ENCODE assay signal across 8 mouse cellular contexts in the genomic region with DNA sequence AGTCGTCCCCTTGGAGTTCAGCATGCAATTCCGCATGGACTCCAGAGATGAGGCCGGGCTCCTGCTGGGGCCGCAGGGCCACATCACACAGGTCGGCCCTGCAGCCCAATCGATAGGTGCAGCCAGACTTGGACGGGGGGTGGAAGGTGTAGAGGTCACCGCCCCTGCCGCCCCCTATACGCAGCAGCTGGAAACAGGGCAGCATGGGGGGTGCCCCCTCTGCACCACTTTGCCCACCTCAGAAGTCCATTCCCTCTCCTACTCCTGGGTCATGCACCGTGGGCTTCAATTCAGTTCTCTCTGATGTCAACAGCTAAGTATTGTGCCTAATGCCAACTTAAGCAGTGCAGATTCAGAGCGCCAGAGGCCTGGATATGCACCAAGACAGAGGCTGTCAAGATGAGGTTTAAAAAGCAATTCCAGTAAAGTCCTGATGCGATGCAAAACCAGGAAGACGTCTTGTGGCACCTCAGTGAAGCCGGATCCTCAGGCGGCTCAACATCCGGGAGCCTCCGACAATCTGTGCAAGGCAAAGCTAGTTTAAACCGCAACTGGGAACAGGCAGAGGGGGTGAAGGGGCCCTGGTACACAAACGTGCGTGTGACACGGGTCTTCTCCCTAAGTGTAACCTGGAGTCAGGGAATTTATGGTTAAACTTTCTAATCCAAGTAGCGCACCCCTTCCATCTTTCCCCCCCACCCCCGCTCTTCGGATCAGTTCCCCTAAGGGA. TPM values are rescaled to one million over a fixed set of nuclear protein-coding genes. Genes with fewer than 3 reads are reported as not detected.
DNase-seq lines count a peak whose midpoint lies in the region; ATAC-seq and TF ChIP-seq lines count a peak whose summit lies in the region.
"Had no signal": no experiment of that assay in that cellular context is flagged by ENCODE, and none has a peak within 500 bp of the region (broad histone marks: within the 10 kb centered on the region; RNA-seq: fewer than 3 reads in every experiment).

No protein-coding gene starts in this region.

- H3K9ac ChIP-seq in hindbrain, embryonic 15.5 days: peak overlapping the region; percentile 43
- H3K9ac ChIP-seq in liver, embryonic 13.5 days: peak overlapping the region; percentile 85
- H3K9ac ChIP-seq in neural tube, embryonic 14.5 days (replicated peaks; ENCODE audit: low read depth, low read length): 0 out of 2 replicates have a peak overlapping the region, but pooled peaks have one; percentile 21

- H3K36me3 ChIP-seq in testis, adult 2 months (ENCODE audit: control insufficient read depth, insufficient read depth, low read length): no peaks in the 10 kb centered on the region
- H3K36me3 ChIP-seq in embryonic facial prominence, embryonic 10.5 days (replicated peaks): peaks cover 26% of the 10 kb centered on the region
- H3K36me3 ChIP-seq in hindbrain, embryonic 15.5 days: no peaks in the 10 kb centered on the region
- H3K36me3 ChIP-seq in liver, embryonic 13.5 days: peaks cover 27% of the 10 kb centered on the region
- no peaks in the 10 kb centered on the region for H3K36me3 ChIP-seq in neural tube, embryonic 14.5 days (ENCODE audit: control insufficient read depth, insufficient read depth, low read length)

- no peak for DNase-seq in testis, postnatal 10 days (ENCODE audit: low spot score)
- peak; percentile 61 for DNase-seq in embryonic facial prominence, embryonic 10.5 days (ENCODE audit: low spot score)
- peak; percentile 21 for DNase-seq in liver, embryonic 13.5 days

- H3K4me1 ChIP-seq in testis, adult 2 months (ENCODE audit: control insufficient read depth, insufficient read depth, low read length): peaks cover 8% of the 10 kb centered on the region
- H3K4me1 ChIP-seq in embryonic facial prominence, embryonic 10.5 days: peaks cover 36% of the 10 kb centered on the region
- H3K4me1 ChIP-seq in hindbrain, embryonic 15.5 days (replicated peaks): peaks cover 20% of the 10 kb centered on the region
- peaks cover 43% of the 10 kb centered on the region for H3K4me1 ChIP-seq in liver, embryonic 13.5 days (replicated peaks)
- peaks cover 9% of the 10 kb centered on the region; the same call in 1 of the 2 replicates for H3K4me1 ChIP-seq in neural tube, embryonic 14.5 days (ENCODE audit: control insufficient read depth, insufficient read depth, low read length)

- ATAC-seq in hindbrain, embryonic 15.5 days (ENCODE audit: low FRiP score, low read depth): peak; percentile 12
- ATAC-seq in liver, embryonic 13.5 days (ENCODE audit: low read depth): no peak
- ATAC-seq in neural tube, embryonic 14.5 days (ENCODE audit: low read depth): peak; percentile 14
- no peak for ATAC-seq in megakaryocyte-erythroid progenitor cell, adult 5-6 weeks (replicated peaks; ENCODE audit: low FRiP score, low TSS enrichment, poor library complexity, severe bottlenecking)

- 8% methylated on average over 25 of the region's 25 CpGs for WGBS in embryonic facial prominence, embryonic 10.5 days
- WGBS in hindbrain, embryonic 15.5 days: 5% methylated on average over 25 of the region's 25 CpGs
- WGBS in liver, embryonic 13.5 days (ENCODE audit: insufficient replicate concordance): 11% methylated on average over 25 of the region's 25 CpGs
- WGBS in neural tube, embryonic 14.5 days: 6% methylated on average over 25 of the region's 25 CpGs

- H3K27me3 ChIP-seq in testis, adult 2 months (ENCODE audit: control insufficient read depth, insufficient read depth, low read length): no peaks in the 10 kb centered on the region
- no peaks in the 10 kb centered on the region for H3K27me3 ChIP-seq in embryonic facial prominence, embryonic 10.5 days (replicated peaks; ENCODE audit: low read depth, poor library complexity, severe bottlenecking)
- no peaks in the 10 kb centered on the region for H3K27me3 ChIP-seq in hindbrain, embryonic 15.5 days
- H3K27me3 ChIP-seq in liver, embryonic 13.5 days: no peaks in the 10 kb centered on the region
- H3K27me3 ChIP-seq in neural tube, embryonic 14.5 days (ENCODE audit: control insufficient read depth, insufficient read depth, low read length): no peaks in the 10 kb centered on the region

- H3K27ac ChIP-seq in testis, adult 2 months (ENCODE audit: control insufficient read depth, insufficient read depth, low read depth, low read length): no peak overlapping the region
- peak overlapping the region; percentile 87 for H3K27ac ChIP-seq in embryonic facial prominence, embryonic 10.5 days (replicated peaks)
- H3K27ac ChIP-seq in hindbrain, embryonic 15.5 days (replicated peaks): no peak overlapping the region
- peak overlapping the region; percentile 22; the same call in 1 of the 2 replicates for H3K27ac ChIP-seq in liver, embryonic 13.5 days
- H3K27ac ChIP-seq in neural tube, embryonic 14.5 days (ENCODE audit: low read depth, low read length): no peak overlapping the region

- TF ChIP-seq CTCF in testis, adult 2 months (IDR thresholded peaks at IDR 0.05; ENCODE audit: control insufficient read depth, insufficient read depth, insufficient replicate concordance, low read depth, low read length): no peak

- H3K4me3 ChIP-seq in testis, adult 2 months (ENCODE audit: control insufficient read depth, low read depth, low read length): peak overlapping the region; percentile 90
- peak overlapping the region; percentile 66 for H3K4me3 ChIP-seq in embryonic facial prominence, embryonic 10.5 days
- H3K4me3 ChIP-seq in hindbrain, embryonic 15.5 days: peak overlapping the region; percentile 71
- H3K4me3 ChIP-seq in liver, embryonic 13.5 days (replicated peaks): peak overlapping the region; percentile 79
- peak overlapping the region; percentile 47 for H3K4me3 ChIP-seq in neural tube, embryonic 14.5 days (ENCODE audit: low read depth, low read length)

- no peak for TF ChIP-seq POLR2A in testis, adult 2 months (IDR thresholded peaks at IDR 0.05; ENCODE audit: control insufficient read depth, low read depth, low read length)

- H3K4me2 ChIP-seq in hindbrain, embryonic 15.5 days: peak overlapping the region; percentile 64
- H3K4me2 ChIP-seq in liver, embryonic 13.5 days: peak overlapping the region; percentile 89
- H3K4me2 ChIP-seq in neural tube, embryonic 14.5 days (ENCODE audit: low read depth, low read length): peak overlapping the region; percentile 67

- no peaks in the 10 kb centered on the region for H3K9me3 ChIP-seq in embryonic facial prominence, embryonic 10.5 days
- no peaks in the 10 kb centered on the region for H3K9me3 ChIP-seq in hindbrain, embryonic 15.5 days
- no peaks in the 10 kb centered on the region for H3K9me3 ChIP-seq in liver, embryonic 13.5 days (replicated peaks)
- no peaks in the 10 kb centered on the region for H3K9me3 ChIP-seq in neural tube, embryonic 14.5 days (ENCODE audit: control insufficient read depth, low read length)

RNA-seq across cellular contexts. Expression of a gene that starts 0.5 kb away (rescaled TPM):
- polyA plus RNA-seq in testis, adult 2 months (2012; rRNA removed): 2.5 and 2.6 TPM in 2 replicates
- polyA plus RNA-seq in embryonic facial prominence, embryonic 10.5 days (2016; fragmentation: Nextera tagmentation; extraction: Ambion mirVana): 43.7 and 45.5 TPM in 2 replicates
- polyA plus RNA-seq in hindbrain, embryonic 15.5 days (2015; fragmentation: Nextera tagmentation; extraction: Ambion mirVana): 19.3 and 21.0 TPM in 2 replicates
- polyA plus RNA-seq in liver, embryonic 13.5 days (2015; fragmentation: Nextera tagmentation; extraction: Ambion mirVana): 44.3 and 50.4 TPM in 2 replicates
- 8.9 and 10.6 TPM in 2 replicates for polyA plus RNA-seq in neural tube, embryonic 14.5 days (2014; fragmentation: Nextera tagmentation; extraction: Ambion mirVana)
- 18.8 and 27.5 TPM in 2 replicates for total RNA-seq in megakaryocyte-erythroid progenitor cell, adult 5-6 weeks (2014; fragmentation: Nextera tagmentation)
- 4.7 and 8.1 TPM in 2 replicates for total RNA-seq in megakaryocyte-erythroid progenitor cell, adult 5-6 weeks (2017)

RNA-seq across cellular contexts. Expression of a gene that starts 0.8 kb away (rescaled TPM):
- polyA plus RNA-seq in testis, adult 2 months (2012; rRNA removed): 294 and 295 TPM in 2 replicates
- polyA plus RNA-seq in embryonic facial prominence, embryonic 10.5 days (2016; fragmentation: Nextera tagmentation; extraction: Ambion mirVana): 24.2 and 25.0 TPM in 2 replicates
- polyA plus RNA-seq in hindbrain, embryonic 15.5 days (2015; fragmentation: Nextera tagmentation; extraction: Ambion mirVana): 6.5 and 7.9 TPM in 2 replicates
- polyA plus RNA-seq in liver, embryonic 13.5 days (2015; fragmentation: Nextera tagmentation; extraction: Ambion mirVana): 7.5 and 8.8 TPM in 2 replicates
- 2.4 and 4.9 TPM in 2 replicates for polyA plus RNA-seq in neural tube, embryonic 14.5 days (2014; fragmentation: Nextera tagmentation; extraction: Ambion mirVana)
- total RNA-seq in megakaryocyte-erythroid progenitor cell, adult 5-6 weeks (2014; fragmentation: Nextera tagmentation): 9.3 and 24.6 TPM in 2 replicates
- 11.6 and 13.3 TPM in 2 replicates for total RNA-seq in megakaryocyte-erythroid progenitor cell, adult 5-6 weeks (2017)

RNA-seq across cellular contexts. Expression of a gene that starts 10.3 kb away (rescaled TPM):
- 9.6 and 11.1 TPM in 2 replicates for polyA plus RNA-seq in testis, adult 2 months (2012; rRNA removed)
- polyA plus RNA-seq in embryonic facial prominence, embryonic 10.5 days (2016; fragmentation: Nextera tagmentation; extraction: Ambion mirVana): not detected in 2 replicates
- not detected in 2 replicates for polyA plus RNA-seq in hindbrain, embryonic 15.5 days (2015; fragmentation: Nextera tagmentation; extraction: Ambion mirVana)
- not detected in 2 replicates for polyA plus RNA-seq in liver, embryonic 13.5 days (2015; fragmentation: Nextera tagmentation; extraction: Ambion mirVana)
- not detected in 2 replicates for polyA plus RNA-seq in neural tube, embryonic 14.5 days (2014; fragmentation: Nextera tagmentation; extraction: Ambion mirVana)
- total RNA-seq in megakaryocyte-erythroid progenitor cell, adult 5-6 weeks (2014; fragmentation: Nextera tagmentation): 0.50 TPM in 1 of 2 replicates, not detected in the other
- 0.38 TPM in 1 of 2 replicates, not detected in the other for total RNA-seq in megakaryocyte-erythroid progenitor cell, adult 5-6 weeks (2017)
- total RNA-seq: heart, postnatal 10 days had no signal

RNA-seq across cellular contexts. Expression of a gene that starts 16.9 kb away (rescaled TPM):
- 2.5 and 3.6 TPM in 2 replicates for polyA plus RNA-seq in testis, adult 2 months (2012; rRNA removed)
- polyA plus RNA-seq in embryonic facial prominence, embryonic 10.5 days (2016; fragmentation: Nextera tagmentation; extraction: Ambion mirVana): 1.6 and 1.9 TPM in 2 replicates
- 0.97 and 1.2 TPM in 2 replicates for polyA plus RNA-seq in hindbrain, embryonic 15.5 days (2015; fragmentation: Nextera tagmentation; extraction: Ambion mirVana)
- polyA plus RNA-seq in liver, embryonic 13.5 days (2015; fragmentation: Nextera tagmentation; extraction: Ambion mirVana): 0.12 and 0.27 TPM in 2 replicates
- polyA plus RNA-seq in neural tube, embryonic 14.5 days (2014; fragmentation: Nextera tagmentation; extraction: Ambion mirVana): 0.51 and 0.66 TPM in 2 replicates
- total RNA-seq in megakaryocyte-erythroid progenitor cell, adult 5-6 weeks (2014; fragmentation: Nextera tagmentation): not detected in 2 replicates
- total RNA-seq in megakaryocyte-erythroid progenitor cell, adult 5-6 weeks (2017): not detected in 2 replicates
- total RNA-seq: heart, postnatal 10 days had no signal

RNA-seq across cellular contexts. Expression of a gene that starts 35.9 kb away (rescaled TPM):
- polyA plus RNA-seq in testis, adult 2 months (2012; rRNA removed): 8.7 and 9.5 TPM in 2 replicates
- polyA plus RNA-seq in embryonic facial prominence, embryonic 10.5 days (2016; fragmentation: Nextera tagmentation; extraction: Ambion mirVana): not detected in 2 replicates
- 0.14 and 0.22 TPM in 2 replicates for polyA plus RNA-seq in hindbrain, embryonic 15.5 days (2015; fragmentation: Nextera tagmentation; extraction: Ambion mirVana)
- not detected in 2 replicates for polyA plus RNA-seq in liver, embryonic 13.5 days (2015; fragmentation: Nextera tagmentation; extraction: Ambion mirVana)
- polyA plus RNA-seq in neural tube, embryonic 14.5 days (2014; fragmentation: Nextera tagmentation; extraction: Ambion mirVana): 0.21 TPM in 1 of 2 replicates, not detected in the other
- total RNA-seq in megakaryocyte-erythroid progenitor cell, adult 5-6 weeks (2014; fragmentation: Nextera tagmentation): not detected in 2 replicates
- not detected in 2 replicates for total RNA-seq in megakaryocyte-erythroid progenitor cell, adult 5-6 weeks (2017)

Comparison
In these comparisons a context has a peak if more than half of its experiments do, and no peak if none do; other contexts are left out.
1. H3K27ac ChIP-seq: peak in embryonic facial prominence, embryonic 10.5 days (single experiment) and liver, embryonic 13.5 days (single experiment); none in testis, adult 2 months (single experiment), hindbrain, embryonic 15.5 days (single experiment) and neural tube, embryonic 14.5 days (single experiment).
2. ATAC-seq: peak in hindbrain, embryonic 15.5 days (single experiment) and neural tube, embryonic 14.5 days (single experiment); none in liver, embryonic 13.5 days (single experiment) and megakaryocyte-erythroid progenitor cell, adult 5-6 weeks (single experiment).
3. H3K9ac ChIP-seq: peak in every context shown above with its lines; median percentile 85 in liver, embryonic 13.5 days; 43 in hindbrain, embryonic 15.5 days; 21 in neural tube, embryonic 14.5 days.
4. RNA of a gene that starts 0.8 kb away (polyA plus RNA-seq): 294 to 295 TPM in testis, adult 2 months; 24.2 to 25.0 TPM in embryonic facial prominence, embryonic 10.5 days, 6.5 to 7.9 TPM in hindbrain, embryonic 15.5 days, 7.5 to 8.8 TPM in liver, embryonic 13.5 days and 2.4 to 4.9 TPM in neural tube, embryonic 14.5 days; every median in the first group is over 10 times any median in the second.
5. Peak in every context shown above with its lines, with median percentiles within 50 percentile points of each other: H3K4me3 ChIP-seq and H3K4me2 ChIP-seq.